Mouse (Mus musculus) left cerebral cortex, adult 6 months (tissue): ENCODE data around the gene Ubr7. TPM values are rescaled to one million over a fixed set of nuclear protein-coding genes. Genes with fewer than 3 reads are reported as not detected.

Experiments used
- long read RNA-seq, 2 experiments: library from polyadenylated mRNA; unstranded; transcript quantifications; one replicate each; pipeline ENCODE4 v2.0.0; 2019 to 2020
- polyA plus RNA-seq: library from polyadenylated mRNA; unstranded; fragments of <200 nt; fragmentation: Nextera tagmentation; gene quantifications from 2 replicates; pipeline ENCODE4 v1.2.3, GENCODE M21; 2021

Ubr7 gene
- 22.8 and 24.7 TPM in 2 replicates for polyA plus RNA-seq
- long read RNA-seq, experiment 1, transcript Ubr7-201 (11 exons, 3,261 nt) = major isoform, 271 of 304 reads
- long read RNA-seq, experiment 1, partial matches to known transcripts = 23 of 304 reads
- long read RNA-seq, experiment 1, other reads (novel, unspliced or antisense) = 10 of 304 reads
- long read RNA-seq, experiment 2, transcript Ubr7-201 (11 exons, 3,261 nt) = major isoform, 22 of 36 reads
- long read RNA-seq, experiment 2, partial matches to known transcripts = 3 of 36 reads
- long read RNA-seq, experiment 2, other reads (novel, unspliced or antisense) = 11 of 36 reads

GRCm38 (mm10) chr12:102757689-102758402 is at the start of gene Ubr7, which contains the start of the genes Gm28051 and Gon7:
Gene Ubr7 (plus strand): TSS chr12:102757967.
Gene Gm28051 (minus strand): TSS chr12:102757765.
Gene Gon7 (minus strand): TSS chr12:102757803.

GRCm38 (mm10) chr12:102743589-102744574 is 13.9 kb upstream of the Ubr7 start, which contains the start of the genes Moap1 and Tmem251:
Gene Moap1 (minus strand): TSS chr12:102743661.
Gene Tmem251 (plus strand): TSS chr12:102743762.

GRCm38 (mm10) chr12:102758403-102758756 is 613 bp downstream of the Ubr7 start, which contains the start of gene Gm20604:
Gene Gm20604 (minus strand): TSS chr12:102758672.

Other genes with a start within 250 kb of the Ubr7 start
- 112 and 202 TPM in 2 replicates for gene Chga, start 203.0 kb upstream of the Ubr7 start, polyA plus RNA-seq
- 32.2 and 33.5 TPM in 2 replicates for gene Itpk1, start 53.0 kb upstream of the Ubr7 start, polyA plus RNA-seq
- 42.5 and 55.0 TPM in 2 replicates for gene Moap1, start 14.3 kb upstream of the Ubr7 start, polyA plus RNA-seq
- 3.7 and 7.1 TPM in 2 replicates for gene Tmem251, start 14.2 kb upstream of the Ubr7 start, polyA plus RNA-seq
- gene Gm28051, start 202 bp upstream of the Ubr7 start, polyA plus RNA-seq = not detected in 2 replicates
- gene Gon7, start 164 bp upstream of the Ubr7 start, polyA plus RNA-seq = 26.5 and 29.7 TPM in 2 replicates
- gene Gm20604, start 705 bp downstream of the Ubr7 start, polyA plus RNA-seq = 25.6 and 25.9 TPM in 2 replicates
- gene Btbd7, start 120.5 kb downstream of the Ubr7 start, polyA plus RNA-seq = 1.6 and 6.6 TPM in 2 replicates
- not detected in 2 replicates for gene Cox8c, start 141.3 kb downstream of the Ubr7 start, polyA plus RNA-seq
- gene Unc79, start 190.9 kb downstream of the Ubr7 start, polyA plus RNA-seq = 3.8 and 4.4 TPM in 2 replicates